Mouse (Mus musculus) gastrocnemius, postnatal 10 days (tissue): ENCODE measurements around the gene Exoc7. TPM values are rescaled to one million over a fixed set of nuclear protein-coding genes. Genes with fewer than 3 reads are reported as not detected.

Source experiments
- DNase-seq: peaks from one replicate; pipeline ENCODE4 v3.0.0; 2021; ENCODE audit warnings: mixed read lengths
- total RNA-seq, 2 experiments: library from RNA; stranded (reverse); gene quantifications; 2 replicates each; pipeline ENCODE4 v1.2.3; 2021

The Exoc7 gene
- total RNA-seq, 2 experiments from 2014 or later: 62.7 to 68.3 TPM

- no peak for DNase-seq
Observed at GRCm38 (mm10) chr11:116244580-116244979, 62.5 kb downstream of the Exoc7 start.

GRCm38 (mm10) chr11:116241744-116242235 is 65.2 kb downstream of the Exoc7 start:
- DNase-seq: no peak

GRCm38 (mm10) chr11:116239797-116240196 is 67.2 kb downstream of the Exoc7 start:
- no peak for DNase-seq

Other genes with a start within 250 kb of the Exoc7 start
- under 1 TPM; 0.45 TPM for gene Unc13d, start 229.3 kb downstream of the Exoc7 start, total RNA-seq
- gene Wbp2, start 220.2 kb downstream of the Exoc7 start, total RNA-seq: 10 to 100 TPM; 64.8 to 66.8 TPM
- 10 to 100 TPM; 21.9 to 31.7 TPM for gene Trim47, start 180.0 kb downstream of the Exoc7 start, total RNA-seq
- gene Trim65, start 176.1 kb downstream of the Exoc7 start, total RNA-seq: 1 to 10 TPM; 3.3 to 3.6 TPM
- gene Mrpl38, start 168.4 kb downstream of the Exoc7 start, total RNA-seq: 10 to 100 TPM; 40.8 to 46.2 TPM
- 10 to 100 TPM; 13.8 to 18.2 TPM for gene Fbf1, start 139.1 kb downstream of the Exoc7 start, total RNA-seq
- gene Ten1, start 108.4 kb downstream of the Exoc7 start, total RNA-seq: 10 to 100 TPM; 28.5 to 31.3 TPM
- gene Acox1, start 108.2 kb downstream of the Exoc7 start, total RNA-seq: 10 to 100 TPM; 39.1 to 41.4 TPM
- under 1 TPM; 0.09 to 0.34 TPM for gene Evpl, start 69.2 kb downstream of the Exoc7 start, total RNA-seq
- 10 to 100 TPM; 74.6 to 77.9 TPM for gene Srp68, start 33.0 kb downstream of the Exoc7 start, total RNA-seq
- under 1 TPM; 0.66 to 0.84 TPM for gene Galr2, start 26.3 kb downstream of the Exoc7 start, total RNA-seq
- under 1 TPM; 0.14 to 0.29 TPM for gene Foxj1, start 28.2 kb upstream of the Exoc7 start, total RNA-seq
- gene Rnf157, start 105.8 kb upstream of the Exoc7 start, total RNA-seq: 10 to 100 TPM; 43.1 to 43.3 TPM
- 10 to 100 TPM; 48.1 to 54.4 TPM for gene Ubald2, start 126.9 kb upstream of the Exoc7 start, total RNA-seq
- gene Qrich2, start 159.0 kb upstream of the Exoc7 start, total RNA-seq: not detected
- 10 to 100 TPM; 34.8 to 35.4 TPM for gene Prpsap1, start 187.0 kb upstream of the Exoc7 start, total RNA-seq
- 1 to 10 TPM; 3.7 to 4.0 TPM for gene Sphk1, start 223.7 kb upstream of the Exoc7 start, total RNA-seq